Mouse (Mus musculus) liver, adult 2 months (tissue): ENCODE results near the gene Slc7a5. TPM values are rescaled to one million over a fixed set of nuclear protein-coding genes. Genes with fewer than 3 reads are reported as not detected.

Experiments
- DNase-seq: peaks from one replicate; pipeline ENCODE4 v3.0.0-alpha.2; 2011; ENCODE audit warnings: low read depth, low spot score; ENCODE audit errors: extremely low read depth
- H3K27ac ChIP-seq: fragments of 200-500 bp; replicated peaks from 2 replicates; pipeline ENCODE4 v1.5.1; 2012; ENCODE audit warnings: low read depth, mild to moderate bottlenecking, control low read depth, inconsistent platforms, low read length; ENCODE audit not compliant: insufficient read depth
- H3K27me3 ChIP-seq: fragments of 200-500 bp; 2 replicates; pipeline ENCODE4 v1.6.1; 2012; ENCODE audit warnings: mild to moderate bottlenecking, moderate library complexity, low read length, inconsistent platforms; ENCODE audit not compliant: control insufficient read depth, insufficient read depth
- H3K36me3 ChIP-seq: fragments of 200-500 bp; 2 replicates; pipeline ENCODE4 v1.6.1; 2012; ENCODE audit warnings: low read length, inconsistent platforms; ENCODE audit not compliant: control insufficient read depth, insufficient read depth
- H3K4me1 ChIP-seq: fragments of 200-500 bp; 2 replicates; pipeline ENCODE4 v1.6.1; 2011; ENCODE audit warnings: low read length; ENCODE audit not compliant: control insufficient read depth, insufficient read depth
- H3K4me3 ChIP-seq: fragments of 200-500 bp; 2 replicates; pipeline ENCODE4 v1.5.1; 2011; ENCODE audit warnings: low read depth, mild to moderate bottlenecking, control low read depth, low read length, moderate library complexity; ENCODE audit not compliant: insufficient read depth
- H3K79me2 ChIP-seq: fragments of 200-500 bp; 2 replicates; pipeline ENCODE4 v1.6.1; 2012; ENCODE audit warnings: inconsistent platforms, mild to moderate bottlenecking, low read length, moderate library complexity; ENCODE audit not compliant: control insufficient read depth, insufficient read depth
- H3K9ac ChIP-seq: fragments of 200-500 bp; 2 replicates; pipeline ENCODE4 v1.6.1; 2012; ENCODE audit warnings: low read depth, mild to moderate bottlenecking, control low read depth, inconsistent platforms, low read length
- CTCF ChIP-seq: fragments of 200-500 bp; IDR thresholded peaks from 2 replicates; pipeline ENCODE4 v1.5.1; 2011; ENCODE audit warnings: low read depth, low read length, control low read depth
- POLR2A ChIP-seq: fragments of 200-500 bp; IDR thresholded peaks from 2 replicates; pipeline ENCODE4 v1.6.1; 2011; ENCODE audit warnings: low read length, control low read depth; ENCODE audit not compliant: insufficient read depth; ENCODE audit errors: extremely low read depth
- WGBS: fragments of 180-500 bp; shearing (Covaris S2); methylation state at CpG from one replicate; pipeline ENCODE4 v1.1.7; 2018; 5-methylcytosine and 5-hydroxymethylcytosine counted together
- polyA plus RNA-seq: library from polyadenylated mRNA; depleted of rRNA; stranded (reverse); fragments of >200 nt; gene quantifications from 2 replicates; pipeline ENCODE4 v1.2.3, GENCODE M21; 2012
- total RNA-seq: library from RNA; depleted of rRNA; stranded (reverse); fragments of >200 nt; gene quantifications from 2 replicates; pipeline ENCODE4 v1.2.3, GENCODE M21; 2014

The Slc7a5 gene
- total and polyA plus RNA-seq, 2 experiments: 1.1 to 4.5 TPM

- 68% methylated on average over 9 of the region's 9 CpGs for WGBS
- H3K4me1 ChIP-seq: 0 out of 2 replicates have a peak, but pooled peaks cover under 1% of the 10 kb centered on the region
- H3K9ac ChIP-seq: no peak overlapping the region
- no peak overlapping the region for H3K4me3 ChIP-seq
- no peaks in the 10 kb centered on the region for H3K79me2 ChIP-seq
- DNase-seq: peak; percentile 12
- H3K27me3 ChIP-seq: no peaks in the 10 kb centered on the region
- H3K36me3 ChIP-seq: no peaks in the 10 kb centered on the region
- peak overlapping the region; percentile 65 for H3K27ac ChIP-seq
- TF ChIP-seq POLR2A: no peak
- no peak for TF ChIP-seq CTCF
Measured at GRCm38 (mm10) chr8:121875517-121875916, 32.0 kb downstream of the Slc7a5 start.

GRCm38 (mm10) chr8:121875045-121875444, 32.4 kb downstream of the Slc7a5 start:
- Histone ChIP-seq H3K4me1 (peaks cover 2% of the 10 kb centered on the region; the same call in 1 of the 2 replicates), H3K79me2 (no peaks in the 10 kb centered on the region), H3K27ac (peak overlapping the region; percentile 49), H3K36me3 (no peaks in the 10 kb centered on the region), H3K9ac (no peak overlapping the region), H3K4me3 (no peak overlapping the region), H3K27me3 (no peaks in the 10 kb centered on the region)
- no peak for DNase-seq
- 37% methylated on average over 3 of the region's 3 CpGs for WGBS
- TF ChIP-seq CTCF (no peak), POLR2A (no peak)

DNA sequence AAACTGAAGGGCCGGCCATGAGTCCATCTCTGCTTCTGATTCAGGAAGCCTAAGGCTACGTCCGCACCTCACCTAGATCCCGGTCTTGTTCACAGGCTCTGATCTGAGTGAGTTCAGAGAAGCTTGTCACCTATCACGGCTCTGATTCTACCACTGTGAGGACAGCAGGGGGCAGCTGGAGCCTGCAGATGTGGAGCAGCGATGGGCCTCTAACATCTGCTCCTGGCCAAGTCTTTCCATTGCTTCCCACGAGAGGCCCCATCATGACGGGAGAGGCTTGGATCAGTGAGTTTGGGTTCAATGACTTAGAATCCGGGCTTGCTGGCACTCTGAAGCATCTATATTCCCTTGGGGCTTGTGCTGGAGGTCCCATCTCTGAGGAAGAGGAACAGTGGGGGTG, 33.5 kb downstream of the Slc7a5 start:
- TF ChIP-seq POLR2A (no peak), CTCF (peak; percentile 96)
- DNase-seq: peak; percentile 53
- H3K27ac ChIP-seq: no peak overlapping the region
- WGBS: 36% methylated on average over 9 of the region's 9 CpGs
- peaks cover 2% of the 10 kb centered on the region; the same call in 1 of the 2 replicates for H3K4me1 ChIP-seq
- H3K36me3 ChIP-seq: no peaks in the 10 kb centered on the region
- no peak overlapping the region for H3K9ac ChIP-seq
- H3K27me3 ChIP-seq: no peaks in the 10 kb centered on the region
- H3K79me2 ChIP-seq: no peaks in the 10 kb centered on the region
- H3K4me3 ChIP-seq: no peak overlapping the region

DNA sequence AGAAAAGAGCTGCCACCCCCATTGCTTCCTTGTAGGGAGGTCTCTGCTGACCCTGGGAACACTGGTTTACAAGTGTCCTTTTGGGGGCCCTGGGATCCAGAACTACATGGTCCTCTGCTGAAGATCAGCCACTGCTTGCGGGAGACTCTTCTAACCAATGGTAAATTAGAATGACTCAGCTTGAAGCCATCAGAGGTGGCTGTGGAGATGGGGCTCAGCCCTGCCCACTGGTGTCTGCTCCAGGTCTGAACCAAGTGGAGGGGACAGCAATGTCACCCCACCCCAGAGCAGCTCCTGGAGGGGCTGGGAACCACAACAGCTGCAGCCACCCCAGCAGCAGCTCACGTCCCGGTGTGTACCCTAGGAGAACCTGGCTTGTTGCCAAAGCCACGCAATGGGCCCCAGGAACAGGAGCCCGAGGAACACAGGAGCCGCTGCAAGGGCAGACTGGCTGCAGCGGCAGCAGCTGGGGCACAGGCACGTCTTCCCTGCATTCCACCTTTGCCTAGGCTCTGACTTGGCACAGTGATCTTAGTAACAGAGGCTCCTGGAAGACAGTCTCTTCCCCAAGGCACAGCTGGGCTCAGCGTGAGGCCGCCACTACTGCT, 35.6 kb downstream of the Slc7a5 start:
- Histone ChIP-seq H3K27ac (no peak overlapping the region), H3K4me3 (no peak overlapping the region), H3K79me2 (no peaks in the 10 kb centered on the region), H3K4me1 (peaks cover 2% of the 10 kb centered on the region; the same call in 1 of the 2 replicates), H3K9ac (no peak overlapping the region), H3K36me3 (no peaks in the 10 kb centered on the region), H3K27me3 (no peaks in the 10 kb centered on the region)
- DNase-seq: no peak
- WGBS: 31% methylated on average over 10 of the region's 10 CpGs
- no peak for TF ChIP-seq CTCF
- TF ChIP-seq POLR2A: no peak

DNA sequence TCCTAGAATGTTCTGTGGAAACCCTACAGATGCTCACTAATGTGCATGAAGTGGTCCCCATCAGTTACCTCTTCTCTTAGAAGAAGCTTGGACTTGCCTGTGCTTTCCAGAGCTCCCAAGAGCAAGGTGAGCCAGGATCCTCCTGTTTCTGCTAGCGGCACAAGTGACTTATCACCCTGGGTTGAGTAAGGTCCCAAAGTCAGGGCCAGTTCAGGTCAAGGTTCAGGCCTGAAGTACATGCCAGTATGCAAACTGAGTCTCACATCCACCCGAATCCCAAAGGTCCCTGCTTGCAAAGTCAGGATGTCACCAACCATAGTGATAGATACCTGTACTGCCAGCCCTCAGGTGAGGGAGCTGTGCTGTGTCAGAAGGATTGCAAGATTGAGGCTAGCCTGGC, 37.3 kb downstream of the Slc7a5 start:
- DNase-seq: peak; percentile 79
- peaks cover 2% of the 10 kb centered on the region; the same call in 1 of the 2 replicates for H3K4me1 ChIP-seq
- H3K4me3 ChIP-seq: no peak overlapping the region
- H3K79me2 ChIP-seq: no peaks in the 10 kb centered on the region
- H3K9ac ChIP-seq: no peak overlapping the region
- H3K36me3 ChIP-seq: no peaks in the 10 kb centered on the region
- no peaks in the 10 kb centered on the region for H3K27me3 ChIP-seq
- WGBS: 29% methylated on average over 2 of the region's 2 CpGs
- no peak overlapping the region for H3K27ac ChIP-seq
- TF ChIP-seq CTCF (no peak), POLR2A (no peak)

DNA sequence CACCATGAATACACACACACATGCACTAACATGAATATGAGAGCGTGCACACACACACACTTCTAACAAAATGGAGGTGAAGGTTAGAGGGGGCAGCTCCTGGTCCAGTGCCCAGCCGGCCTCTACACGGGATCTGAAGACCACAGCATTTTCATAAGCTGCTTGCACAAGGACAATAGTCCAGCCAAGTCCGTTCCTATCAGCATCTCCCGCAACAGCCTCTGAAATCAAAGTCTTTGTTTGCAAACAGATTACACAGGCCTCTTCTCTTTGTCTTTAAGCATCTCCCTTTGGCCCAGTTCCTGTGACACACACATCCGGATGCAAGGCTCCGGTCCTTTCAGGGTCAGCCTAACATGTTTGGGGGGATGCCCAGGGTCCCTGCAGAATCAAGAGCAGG, 38.6 kb downstream of the Slc7a5 start:
- H3K4me3 ChIP-seq: no peak overlapping the region
- H3K4me1 ChIP-seq: peaks cover 2% of the 10 kb centered on the region; the same call in 1 of the 2 replicates
- no peak overlapping the region for H3K27ac ChIP-seq
- no peaks in the 10 kb centered on the region for H3K36me3 ChIP-seq
- no peaks in the 10 kb centered on the region for H3K27me3 ChIP-seq
- DNase-seq: peak; percentile 16
- no peaks in the 10 kb centered on the region for H3K79me2 ChIP-seq
- TF ChIP-seq CTCF (no peak), POLR2A (no peak)
- 33% methylated on average over 7 of the region's 7 CpGs for WGBS
- H3K9ac ChIP-seq: no peak overlapping the region
